Comparison of ENCODE assay signal across 8 mouse cellular contexts in genomic region chr13:78195601-78196115, GRCm38 (mm10). TPM values are rescaled to one million over a fixed set of nuclear protein-coding genes. Genes with fewer than 3 reads are reported as not detected.
A peak's percentile ranks its signal among the peaks of the same experiment; 100 is the strongest.
DNase-seq lines count a peak whose midpoint lies in the region; ATAC-seq lines count a peak whose summit lies in the region.

No protein-coding gene starts in this region.

- peaks cover 46% of the 10 kb centered on the region for H3K27me3 ChIP-seq in heart, embryonic 16.5 days (ENCODE audit: control insufficient read depth, insufficient read depth, low read length)
- H3K27me3 ChIP-seq in forebrain, embryonic 14.5 days (replicated peaks; ENCODE audit: control insufficient read depth, insufficient read depth, low read length), result 0 out of 2 replicates have a peak, but pooled peaks cover 4% of the 10 kb centered on the region
- H3K27me3 ChIP-seq in midbrain, embryonic 12.5 days, result peaks cover 17% of the 10 kb centered on the region

- H3K4me1 ChIP-seq in heart, embryonic 16.5 days (ENCODE audit: control insufficient read depth, insufficient read depth, low read length), result peaks cover 7% of the 10 kb centered on the region
- H3K4me1 ChIP-seq in forebrain, embryonic 14.5 days (ENCODE audit: control insufficient read depth, insufficient read depth, low read length), result peaks cover 4% of the 10 kb centered on the region; the same call in 1 of the 2 replicates
- peaks cover 14% of the 10 kb centered on the region for H3K4me1 ChIP-seq in midbrain, embryonic 12.5 days

- peak overlapping the region; percentile 45 for H3K4me3 ChIP-seq in heart, embryonic 16.5 days (ENCODE audit: low read length)
- H3K4me3 ChIP-seq in forebrain, embryonic 14.5 days (ENCODE audit: low read depth, low read length), result peak overlapping the region; percentile 95
- H3K4me3 ChIP-seq in midbrain, embryonic 12.5 days, result peak overlapping the region; percentile 93

- 19% methylated on average over 13 of the region's 13 CpGs for WGBS in heart, embryonic 16.5 days
- 6% methylated on average over 13 of the region's 13 CpGs for WGBS in forebrain, embryonic 14.5 days
- WGBS in midbrain, embryonic 12.5 days, result 2% methylated on average over 13 of the region's 13 CpGs

- H3K27ac ChIP-seq in heart, embryonic 16.5 days (ENCODE audit: low read length), result no peak overlapping the region
- peak overlapping the region; percentile 96 for H3K27ac ChIP-seq in forebrain, embryonic 14.5 days (ENCODE audit: low read depth, low read length)
- H3K27ac ChIP-seq in midbrain, embryonic 12.5 days (replicated peaks), result peak overlapping the region; percentile 92

- no peaks in the 10 kb centered on the region for H3K9me3 ChIP-seq in heart, embryonic 16.5 days (replicated peaks; ENCODE audit: control insufficient read depth, low read length)
- no peaks in the 10 kb centered on the region for H3K9me3 ChIP-seq in forebrain, embryonic 14.5 days (replicated peaks; ENCODE audit: control insufficient read depth, low read length)
- no peaks in the 10 kb centered on the region for H3K9me3 ChIP-seq in midbrain, embryonic 12.5 days

- no peak overlapping the region for H3K9ac ChIP-seq in heart, embryonic 16.5 days (ENCODE audit: low read length)
- H3K9ac ChIP-seq in forebrain, embryonic 14.5 days (ENCODE audit: low read length), result peak overlapping the region; percentile 100
- H3K9ac ChIP-seq in midbrain, embryonic 12.5 days (replicated peaks), result peak overlapping the region; percentile 98

- peak overlapping the region; percentile 60 for H3K4me2 ChIP-seq in heart, embryonic 16.5 days (ENCODE audit: low read depth, low read length)
- peak overlapping the region; percentile 71 for H3K4me2 ChIP-seq in forebrain, embryonic 14.5 days (ENCODE audit: low read length)
- H3K4me2 ChIP-seq in midbrain, embryonic 12.5 days (replicated peaks), result peak overlapping the region; percentile 64

- intact Hi-C loops in heart, postnatal 10 days (cut with DNase I), result loop anchor here (10.0 kb wide), 1 partner anchor 1081 kb away; no protein-coding TSS in a partner anchor

- DNase-seq in heart, postnatal 10 days, result no peak
- peak; percentile 30 for DNase-seq in R1 (ENCODE audit: low read depth, low spot score)
- no peak for DNase-seq in forebrain, embryonic 14.5 days (ENCODE audit: low spot score)
- DNase-seq in spleen, postnatal 14 days (ENCODE audit: low spot score in 2 of 2), result no peak
- no peak for DNase-seq in urinary bladder, adult 18-20 months (ENCODE audit: low spot score in 2 of 2)

- ATAC-seq in heart, embryonic 16.5 days (replicated peaks; ENCODE audit: extremely low read depth, insufficient read depth, low FRiP score), result no peak
- ATAC-seq in forebrain, embryonic 14.5 days, result no peak
- ATAC-seq in midbrain, embryonic 12.5 days (ENCODE audit: low FRiP score, low read depth), result no peak
- no peak for ATAC-seq in erythroid progenitor cell, adult 5-6 weeks (replicated peaks; ENCODE audit: low FRiP score, poor library complexity, severe bottlenecking)

- no peaks in the 10 kb centered on the region for H3K36me3 ChIP-seq in heart, embryonic 16.5 days (ENCODE audit: control insufficient read depth, insufficient read depth)
- H3K36me3 ChIP-seq in forebrain, embryonic 14.5 days (ENCODE audit: control insufficient read depth, insufficient read depth, low read length), result peaks cover 31% of the 10 kb centered on the region
- H3K36me3 ChIP-seq in midbrain, embryonic 12.5 days, result peaks cover 27% of the 10 kb centered on the region

RNA-seq across cellular contexts. Expression of gene Nr2f1, which starts 3.9 kb away (rescaled TPM):
- 2.3 and 2.8 TPM in 2 replicates for polyA plus RNA-seq in heart, embryonic 16.5 days (2015; fragmentation: Nextera tagmentation; extraction: Ambion mirVana)
- 1 to 10 TPM; 6.2 to 6.7 TPM for total RNA-seq in heart, postnatal 10 days (2021)
- 75.7 and 82.0 TPM in 2 replicates for polyA plus RNA-seq in forebrain, embryonic 14.5 days (2014; fragmentation: Nextera tagmentation; extraction: Ambion mirVana)
- 62.3 and 84.1 TPM in 2 replicates for polyA plus RNA-seq in midbrain, embryonic 12.5 days (2016; fragmentation: Nextera tagmentation; extraction: Ambion mirVana)
- not detected in 2 replicates for total RNA-seq in erythroid progenitor cell, adult 5-6 weeks (2015; ENCODE audit: low replicate concordance)
- total RNA-seq in erythroid progenitor cell, adult 5-6 weeks (2017; ENCODE audit: low replicate concordance), result not detected in 2 replicates

Comparison
In these comparisons a context has a peak if more than half of its experiments do, and no peak if none do; other contexts are left out.
1. H3K4me3 ChIP-seq: peak in every context shown above with its lines; median percentile 95 in forebrain, embryonic 14.5 days; 93 in midbrain, embryonic 12.5 days; 45 in heart, embryonic 16.5 days.
2. RNA of gene Nr2f1, which starts 3.9 kb away (polyA plus RNA-seq): 75.7 to 82.0 TPM in forebrain, embryonic 14.5 days and 62.3 to 84.1 TPM in midbrain, embryonic 12.5 days; 2.3 to 2.8 TPM in heart, embryonic 16.5 days; every median in the first group is over 10 times any median in the second.
3. Peak in every context shown above with its lines, with median percentiles within 50 percentile points of each other: H3K4me2 ChIP-seq.